Mouse (Mus musculus) cerebellum, postnatal 4 days (tissue): Measurements from ENCODE around the gene Psmb8.
"Not testable (repeated sequence)": the region's sequence is repeated elsewhere in the genome, so short reads cannot be mapped to it uniquely, and the experiment has no call there.

Experiments used
- DNase-seq, 2 experiments: peaks; one replicate each; pipeline ENCODE4 v3.0.0; 2022; ENCODE audit warnings: low spot score in 2 of 2, mixed read lengths in 1 of 2

The Psmb8 gene

GRCm38 (mm10) chr17:34213936-34214335 is 16.4 kb downstream of the Psmb8 start:
- no peak for DNase-seq

DNA sequence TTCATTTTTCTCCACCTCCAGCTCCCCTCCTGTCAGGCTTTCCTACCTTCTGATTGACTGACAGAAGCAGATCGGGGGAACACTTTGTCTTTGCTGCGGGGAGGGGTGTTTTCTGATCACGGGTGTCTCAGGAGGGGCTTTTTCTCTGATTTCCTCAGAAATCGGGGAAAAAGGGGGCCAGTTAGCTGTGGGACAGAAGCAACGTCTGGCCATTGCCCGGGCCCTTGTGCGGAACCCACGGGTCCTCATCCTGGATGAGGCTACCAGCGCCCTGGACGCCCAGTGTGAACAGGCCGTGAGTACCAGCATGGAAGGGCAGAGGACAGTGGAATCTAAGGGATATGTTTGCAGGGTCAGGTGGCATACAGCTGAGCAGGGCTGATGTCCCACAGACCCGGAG is 17.7 kb downstream of the Psmb8 start:
- no peak for DNase-seq

- DNase-seq = no peak
Observed at GRCm38 (mm10) chr17:34217216-34217928, 19.9 kb downstream of the Psmb8 start.

- DNase-seq = no peak
Observed at GRCm38 (mm10) chr17:34217986-34218385, 20.5 kb downstream of the Psmb8 start.

GRCm38 (mm10) chr17:34218675-34219074 is 21.2 kb downstream of the Psmb8 start:
- DNase-seq = no peak

GRCm38 (mm10) chr17:34219096-34219495 is 21.6 kb downstream of the Psmb8 start:
- DNase-seq = peak in 1 of 2 experiments; percentile 68

DNA sequence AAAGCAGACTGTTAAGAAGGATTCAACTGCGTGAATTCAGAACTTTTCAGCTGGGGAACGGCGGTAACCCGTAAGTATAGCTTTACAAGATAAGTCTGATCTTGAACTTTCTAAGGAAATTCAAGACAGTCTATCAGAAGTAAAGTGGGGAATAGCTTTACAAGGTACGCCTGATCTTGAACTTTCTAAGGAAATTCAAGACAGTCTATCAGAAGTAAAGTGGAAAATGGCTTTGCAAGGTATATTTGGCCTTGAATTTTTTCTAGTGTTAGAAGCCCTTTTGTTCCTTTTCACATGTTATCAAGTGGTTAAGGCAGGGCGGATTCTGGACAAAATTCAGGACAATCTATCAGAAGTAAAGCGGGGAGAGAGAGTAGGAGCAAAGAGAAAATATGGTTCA is 22.3 kb downstream of the Psmb8 start:
- DNase-seq = not testable (repeated sequence)

DNA sequence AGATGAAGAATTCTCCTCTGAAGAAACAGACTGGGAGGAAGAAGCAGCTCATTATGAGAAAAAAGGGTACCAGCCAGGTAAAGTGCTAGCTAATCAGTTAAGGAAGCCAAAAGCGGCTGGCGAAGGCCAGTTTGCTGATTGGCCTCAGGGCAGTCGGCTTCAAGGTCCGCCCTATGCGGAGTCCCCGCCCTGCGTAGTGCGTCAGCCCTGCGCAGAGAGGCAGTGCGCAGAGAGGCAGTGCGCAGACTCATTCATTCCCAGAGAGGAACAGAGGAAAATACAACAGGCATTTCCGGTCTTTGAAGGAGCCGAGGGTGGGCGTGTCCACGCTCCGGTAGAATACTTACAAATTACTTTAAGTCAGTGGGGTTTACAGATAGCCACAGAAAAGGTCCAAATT is 22.9 kb downstream of the Psmb8 start:
- DNase-seq = not testable (repeated sequence)

DNA sequence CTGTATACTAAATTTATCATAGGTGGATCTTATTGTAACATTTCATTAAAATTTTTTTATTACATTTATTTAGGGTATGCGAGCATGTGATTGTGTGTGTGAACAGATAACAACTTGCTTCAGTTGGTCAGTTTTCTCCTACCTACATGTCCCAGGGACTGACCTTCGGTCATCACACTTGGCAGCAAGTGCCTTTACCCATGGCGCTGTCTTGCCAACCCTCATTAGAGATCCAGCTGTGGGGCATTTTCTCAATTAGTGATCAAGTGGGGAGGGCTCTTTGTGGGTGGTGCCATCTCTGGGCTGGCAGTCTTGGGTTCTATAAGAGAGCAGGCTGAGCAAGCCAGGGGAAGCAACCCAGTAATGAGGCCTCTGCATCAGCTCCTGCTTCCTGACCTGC is 27.3 kb downstream of the Psmb8 start:
- no peak for DNase-seq

DNA sequence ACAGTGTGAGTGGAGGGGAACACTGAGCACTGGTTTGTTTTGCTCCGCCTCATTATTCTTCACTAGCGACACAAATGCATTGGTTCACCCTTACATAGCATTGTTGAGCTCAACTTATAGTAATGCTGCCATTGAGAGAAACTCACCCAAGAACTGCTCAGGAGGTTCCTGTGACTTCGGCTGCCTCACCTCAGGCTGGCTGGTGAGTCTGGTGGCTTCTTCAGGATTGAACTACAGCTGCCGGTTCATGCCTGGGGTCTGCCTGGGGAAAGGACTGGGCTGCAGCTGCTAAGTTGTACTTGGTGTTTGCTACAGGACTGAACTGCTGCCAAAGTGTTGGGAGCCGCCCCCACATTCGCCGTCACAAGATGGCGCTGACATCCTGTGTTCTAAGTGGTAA is 27.9 kb downstream of the Psmb8 start:
- DNase-seq = peak in 1 of 2 experiments; percentile 1

- DNase-seq = not testable (repeated sequence)
Observed at GRCm38 (mm10) chr17:34225911-34226310, 28.4 kb downstream of the Psmb8 start.

DNA sequence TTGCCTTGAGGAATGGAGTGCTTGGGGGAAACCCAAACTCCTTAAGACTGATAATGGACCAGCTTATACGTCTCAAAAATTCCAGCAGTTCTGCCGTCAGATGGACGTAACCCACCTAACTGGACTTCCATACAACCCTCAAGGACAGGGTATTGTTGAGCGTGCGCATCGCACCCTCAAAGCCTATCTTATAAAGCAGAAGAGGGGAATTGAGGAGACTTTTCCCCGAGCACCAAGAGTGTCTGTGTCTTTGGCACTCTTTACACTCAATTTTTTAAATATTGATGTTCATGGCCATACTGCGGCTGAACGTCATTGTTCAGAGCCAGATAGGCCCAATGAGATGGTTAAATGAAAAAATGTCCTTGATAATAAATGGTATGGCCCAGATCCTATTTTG is 33.5 kb downstream of the Psmb8 start:
- not testable (repeated sequence) for DNase-seq

- DNase-seq = not testable (repeated sequence)
Observed at GRCm38 (mm10) chr17:34232021-34232420, 34.5 kb downstream of the Psmb8 start.

- peak; percentile 38 to 62 for DNase-seq
Observed at GRCm38 (mm10) chr17:34234926-34235325, 37.4 kb downstream of the Psmb8 start.

DNA sequence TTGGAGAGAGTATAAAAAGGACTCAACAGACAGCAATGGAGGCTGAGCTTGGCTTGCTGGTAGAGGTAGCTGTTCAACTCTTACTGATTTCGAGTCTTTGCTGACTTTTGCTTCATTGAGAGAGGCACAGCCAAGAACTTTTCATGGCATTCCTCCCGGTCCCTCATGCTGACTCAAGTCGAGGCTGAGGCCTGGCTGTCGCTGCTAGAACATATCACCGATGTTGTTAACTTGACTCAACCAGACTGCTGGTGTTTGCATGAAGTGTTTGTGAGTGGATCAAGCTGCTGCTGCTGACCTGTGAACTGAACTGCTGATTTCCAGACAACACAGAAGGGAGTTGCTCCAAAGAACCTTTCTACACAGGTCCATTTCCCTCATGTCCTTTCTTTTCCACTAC is 39.2 kb downstream of the Psmb8 start:
- no peak for DNase-seq

DNA sequence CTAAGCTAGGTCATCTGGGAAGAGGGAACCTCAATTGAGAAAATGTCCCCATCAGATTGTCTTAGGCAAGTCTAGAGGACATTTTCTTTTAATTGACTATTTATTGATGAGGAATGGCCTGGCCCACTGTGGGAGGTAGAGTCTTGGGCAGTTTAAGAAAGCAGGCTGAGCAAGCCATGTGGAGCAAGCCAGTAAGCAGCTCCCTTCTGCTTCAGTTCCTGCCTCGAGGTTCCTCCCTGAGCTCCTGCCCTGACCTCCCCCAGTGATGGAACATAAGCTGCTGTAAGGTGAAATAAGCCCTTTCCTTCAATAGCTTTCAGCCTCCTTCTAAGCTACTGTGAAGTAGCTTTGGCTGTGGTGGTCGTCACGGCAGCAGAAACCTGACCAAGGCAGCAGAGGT is 40.2 kb downstream of the Psmb8 start:
- DNase-seq = no peak

DNA sequence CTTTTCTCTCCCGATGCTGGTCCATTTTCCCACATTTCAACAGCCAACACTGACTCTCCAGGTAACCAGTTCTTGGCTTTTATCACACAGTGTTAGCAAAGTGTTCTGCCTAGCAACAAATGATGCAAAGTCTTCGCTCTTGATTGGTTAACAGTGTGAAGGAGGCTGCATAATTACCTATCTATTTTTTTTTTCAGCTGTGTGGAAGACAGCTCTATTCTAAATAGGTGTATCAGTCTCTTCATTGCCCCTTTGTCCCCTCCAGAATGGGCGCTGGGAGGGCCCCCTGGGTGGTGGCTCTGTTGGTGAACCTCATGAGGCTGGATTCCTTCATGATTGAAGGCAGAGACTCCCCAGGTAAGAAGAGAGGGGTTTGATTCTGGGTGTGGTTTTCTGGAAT is 41.2 kb downstream of the Psmb8 start, which contains the start of gene H2-Ob:
TSS of gene H2-Ob (plus strand) at position 198 of the 400 bp plus-strand sequence.
- peak in 1 of 2 experiments; percentile 11 for DNase-seq

- DNase-seq = no peak
Observed at GRCm38 (mm10) chr17:34239601-34240041, 42.1 kb downstream of the Psmb8 start.

DNA sequence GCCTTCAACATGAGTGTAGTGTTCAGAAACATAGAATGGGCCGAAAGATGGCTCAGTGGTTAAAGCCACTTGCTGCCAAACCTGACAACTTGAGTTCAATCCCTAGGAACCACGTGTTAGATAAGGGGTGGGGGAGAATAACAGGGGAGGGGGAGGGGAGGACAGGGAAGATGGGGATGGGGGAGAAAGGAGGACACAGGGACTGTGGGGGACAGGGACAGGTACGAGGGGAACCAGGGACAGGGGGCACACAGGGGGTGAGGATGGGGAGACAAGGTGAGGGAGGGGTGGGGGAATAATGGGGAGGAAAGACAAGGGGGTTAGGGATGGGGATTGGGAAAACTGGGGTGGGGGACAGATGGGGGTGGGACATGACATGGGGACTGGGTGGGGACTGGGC is 42.8 kb downstream of the Psmb8 start:
- DNase-seq = no peak

DNA sequence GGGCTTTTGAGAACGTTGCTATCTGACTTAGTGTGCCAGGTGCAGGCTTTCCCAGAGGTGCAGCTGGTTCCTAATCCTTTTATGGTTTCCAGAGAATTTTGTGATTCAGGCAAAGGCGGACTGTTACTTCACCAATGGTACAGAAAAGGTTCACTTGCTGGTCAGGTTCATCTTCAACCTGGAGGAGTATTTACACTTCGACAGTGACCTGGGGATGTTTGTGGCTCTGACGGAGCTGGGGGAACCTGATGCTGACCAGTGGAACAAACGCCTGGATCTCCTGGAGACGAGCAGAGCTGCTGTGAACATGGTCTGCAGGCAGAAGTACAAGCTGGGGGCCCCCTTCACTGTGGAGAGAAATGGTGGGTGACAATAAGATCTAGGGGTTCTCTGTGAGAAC is 43.4 kb downstream of the Psmb8 start:
- DNase-seq = peak in 1 of 2 experiments; percentile 13

DNA sequence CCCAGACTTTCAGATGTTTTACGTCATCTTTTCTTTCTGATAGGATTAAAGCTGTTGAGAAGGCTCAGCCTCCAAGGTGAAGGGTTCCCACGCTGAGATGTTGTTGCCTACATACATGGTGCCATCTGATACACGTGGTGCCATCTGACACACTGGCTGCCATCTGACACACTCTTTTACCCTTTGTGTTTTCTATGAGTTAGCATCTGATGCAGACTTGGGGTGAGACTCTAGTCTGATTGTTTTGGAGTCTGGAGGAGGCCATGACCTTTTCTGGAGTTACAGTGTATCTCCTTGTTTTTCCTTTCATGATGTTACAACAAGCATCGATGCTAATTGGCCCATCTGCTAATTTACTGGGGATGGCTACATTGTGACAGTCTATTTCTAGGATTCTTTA is 47.1 kb downstream of the Psmb8 start:
- DNase-seq = no peak

GRCm38 (mm10) chr17:34247047-34247446 is 49.5 kb downstream of the Psmb8 start:
- no peak for DNase-seq

DNA sequence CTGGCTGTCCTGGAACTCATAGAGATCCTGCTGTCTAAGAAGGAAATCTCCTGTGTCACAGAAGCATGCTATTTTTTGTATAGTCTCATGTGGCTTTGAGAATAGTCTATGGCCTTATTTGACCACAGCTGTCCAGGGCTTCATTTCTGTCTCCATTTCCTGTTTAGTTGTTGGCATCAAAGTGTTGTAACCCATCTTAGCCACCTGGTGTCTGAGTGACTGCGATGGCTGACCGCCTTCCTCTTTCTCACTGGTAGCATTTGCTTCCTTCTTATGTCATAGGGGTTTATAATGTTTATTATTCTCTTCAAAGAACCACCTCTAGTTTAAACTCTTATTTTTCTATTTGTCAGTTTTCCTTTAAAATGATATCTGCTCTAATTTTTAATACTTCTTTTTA is 51.2 kb downstream of the Psmb8 start:
- no peak for DNase-seq

DNA sequence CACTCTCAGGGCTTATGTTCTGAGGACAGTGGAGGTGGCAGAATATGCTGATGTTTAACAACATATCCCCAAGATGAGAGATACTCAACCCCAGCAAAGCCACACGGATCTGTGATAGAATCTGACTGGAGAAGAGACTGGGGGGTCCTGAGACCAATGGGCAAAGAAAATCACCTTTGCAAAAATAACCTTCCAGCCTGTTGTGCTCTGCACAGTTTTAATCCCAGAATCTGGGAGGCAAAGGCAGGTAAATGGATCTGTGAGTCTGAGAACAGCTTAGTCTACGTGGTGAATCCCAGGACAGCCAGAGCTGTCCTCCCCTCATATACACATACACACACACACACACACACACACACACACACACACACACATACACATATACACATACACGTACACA is 51.8 kb downstream of the Psmb8 start:
- DNase-seq = no peak
